Mouse (Mus musculus) urinary bladder, postnatal 25 days (tissue): ENCODE data around the gene Lipc.
A peak's percentile ranks its signal among the peaks of the same experiment; 100 is the strongest.

ENCODE experiments used
- DNase-seq: peaks from one replicate; pipeline ENCODE4 v3.0.0; 2022; ENCODE audit warnings: low spot score

Gene Lipc

DNA sequence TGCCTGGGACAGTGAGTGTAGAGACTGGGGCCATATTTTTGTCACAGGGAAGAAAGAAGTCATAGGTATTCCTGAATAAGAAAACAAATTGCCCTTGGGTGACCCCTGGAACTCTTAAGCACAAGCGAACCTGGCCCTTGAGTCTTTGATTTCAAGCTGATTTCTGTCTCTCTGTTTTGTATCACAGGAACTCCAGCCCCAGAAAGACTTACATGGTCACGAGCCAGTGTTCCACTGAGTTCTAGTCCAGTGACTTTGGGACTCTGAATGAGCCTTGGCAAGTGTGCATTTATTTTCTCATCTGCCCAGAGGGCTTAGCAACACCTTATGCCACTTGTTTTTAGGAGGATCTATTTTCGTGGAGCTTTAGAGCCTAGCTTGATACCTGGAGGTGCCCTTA, 5.7 kb upstream of the Lipc start:
- no peak for DNase-seq

DNA sequence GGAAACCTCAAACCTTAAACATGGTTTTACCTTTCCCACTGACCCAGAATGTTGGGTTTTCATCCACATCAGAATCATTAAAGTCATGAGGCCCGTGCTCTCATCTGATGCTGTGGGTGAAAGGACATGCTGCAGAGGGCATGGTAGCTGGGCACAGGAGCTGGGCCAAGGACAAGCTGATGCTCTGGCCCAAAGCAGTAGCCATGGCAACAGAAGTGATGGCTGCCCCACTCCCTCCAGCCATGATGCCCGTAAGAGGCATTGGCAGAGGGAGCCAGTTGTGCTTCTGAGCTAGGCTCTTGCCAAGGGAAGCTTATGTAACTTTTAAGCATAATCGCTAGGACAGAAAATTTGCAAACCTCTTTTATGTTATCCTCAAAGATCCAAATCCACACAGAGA, 2.2 kb upstream of the Lipc start:
- no peak for DNase-seq

DNA sequence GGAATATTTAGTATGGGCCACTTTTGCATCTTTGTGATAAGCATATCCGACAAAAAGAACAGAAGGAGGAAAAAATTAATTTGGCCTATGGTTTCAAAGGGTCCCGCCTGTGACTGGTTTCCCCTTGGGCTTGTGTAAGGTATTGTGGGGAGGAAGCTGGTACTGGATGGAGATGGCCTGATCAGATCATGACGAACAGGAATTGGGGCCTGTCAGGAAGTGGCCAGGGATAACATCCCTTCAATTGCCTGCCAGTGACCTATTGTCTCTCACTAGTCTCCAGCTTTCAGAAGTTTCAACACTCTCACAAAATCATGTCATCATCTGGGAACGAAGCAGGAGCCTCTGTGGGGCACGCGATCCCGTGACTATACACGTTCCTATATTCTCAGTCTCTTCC, 2.7 kb downstream of the Lipc start:
- no peak for DNase-seq

DNA sequence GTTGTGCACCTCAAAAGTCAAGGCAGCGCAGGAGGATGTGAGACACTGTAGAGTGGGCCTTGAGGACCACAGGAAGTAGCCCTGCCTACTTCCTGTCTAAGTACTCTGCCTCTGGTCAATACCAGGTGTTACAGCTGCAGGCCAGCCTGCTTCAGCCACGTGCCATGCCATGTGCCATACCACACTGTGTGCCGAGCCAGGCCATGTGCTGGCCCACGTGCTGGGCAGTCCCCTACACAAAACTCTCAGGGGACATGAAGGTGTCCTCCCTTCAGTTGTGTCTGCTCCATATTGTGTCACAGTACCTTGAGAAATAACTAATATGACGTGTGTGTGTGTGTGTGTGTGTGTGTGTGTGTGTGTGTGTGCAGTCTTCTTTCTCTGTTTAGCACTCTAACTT, 4.7 kb downstream of the Lipc start:
- no peak for DNase-seq

DNA sequence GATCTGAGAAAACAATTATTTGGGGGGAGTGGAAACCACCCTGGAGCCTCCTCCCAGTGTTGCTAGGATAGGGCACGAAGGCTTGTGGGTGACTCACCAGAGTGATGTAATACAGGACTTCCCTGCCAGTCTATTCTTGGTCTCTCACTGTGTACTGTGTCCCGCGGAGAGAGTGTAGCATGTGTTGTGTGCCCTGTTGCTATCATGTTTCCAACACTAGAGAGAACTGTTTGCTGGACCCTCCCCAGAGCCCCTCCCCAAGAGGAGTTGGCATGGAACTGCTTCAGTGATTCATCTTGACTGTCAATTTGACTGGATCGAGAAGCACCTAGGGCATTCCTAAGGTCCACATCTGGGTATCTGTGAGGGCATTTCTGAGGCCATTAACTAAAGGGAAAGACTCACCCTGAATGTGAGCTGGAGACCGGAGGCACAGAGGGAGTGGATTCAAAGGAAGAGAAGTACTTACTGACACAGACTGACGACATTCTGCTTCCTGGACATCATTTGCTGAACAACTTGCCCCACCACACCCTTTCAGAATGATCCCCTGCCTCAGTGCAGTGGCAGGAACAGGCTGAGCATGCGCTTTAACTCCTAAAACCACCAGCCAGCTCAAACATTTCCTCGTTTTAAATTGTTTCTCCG, 9.2 kb downstream of the Lipc start:
- no peak for DNase-seq

DNA sequence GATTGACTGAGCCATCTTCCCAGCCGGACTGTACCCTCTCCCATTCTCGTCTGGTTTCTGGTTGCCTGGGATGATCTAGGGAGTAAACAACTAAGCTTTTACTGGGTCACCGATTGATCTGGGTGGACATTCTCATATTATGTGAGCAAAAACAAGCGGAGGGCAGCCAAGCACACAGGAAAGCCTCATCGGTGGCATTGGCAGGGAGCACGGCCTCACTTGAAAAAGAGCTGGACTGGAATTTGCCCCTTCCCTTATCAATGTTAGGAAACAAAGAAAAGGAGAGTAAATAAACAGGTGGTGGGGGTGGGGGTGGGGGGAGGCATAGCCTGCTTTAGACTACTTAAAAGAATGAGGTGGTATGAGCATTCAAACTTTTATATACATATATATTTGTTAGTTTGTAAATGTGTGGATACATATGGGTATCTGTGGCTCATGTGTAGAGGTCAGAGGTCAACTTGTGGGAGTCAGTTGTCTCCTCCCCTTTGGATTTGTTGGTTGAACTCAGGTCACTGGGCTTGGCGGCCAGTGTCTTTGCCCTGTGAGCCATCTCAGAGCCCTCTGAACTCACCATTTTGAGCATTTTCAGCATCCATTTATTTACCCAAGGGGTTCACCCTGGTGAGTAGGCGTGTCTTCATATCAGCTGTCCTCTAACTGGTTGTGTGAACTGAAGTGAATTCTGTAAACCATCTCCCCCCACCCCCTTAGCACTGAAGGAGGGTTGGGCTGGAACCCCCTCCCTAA, 12.1 kb downstream of the Lipc start:
- DNase-seq, result no peak

DNA sequence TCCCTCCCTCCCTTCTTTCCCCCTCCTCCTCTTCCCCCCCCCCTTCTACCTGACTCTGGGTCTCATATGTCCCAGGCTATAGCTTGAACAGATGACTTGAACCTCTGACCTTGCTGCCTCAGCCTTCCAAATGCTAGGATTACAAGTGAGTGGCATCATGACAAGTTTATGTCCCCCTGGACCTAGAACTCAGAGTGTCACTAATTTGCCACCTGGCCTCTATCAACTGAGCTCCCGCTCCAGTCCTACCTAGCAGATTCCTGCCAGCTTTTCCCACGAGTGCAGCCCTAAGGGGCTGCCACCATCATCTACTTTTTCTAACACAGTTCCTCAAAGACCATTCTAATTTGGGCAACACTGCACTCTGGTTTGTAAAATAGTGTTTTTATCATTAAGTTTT, 13.2 kb downstream of the Lipc start:
- DNase-seq, result no peak

DNA sequence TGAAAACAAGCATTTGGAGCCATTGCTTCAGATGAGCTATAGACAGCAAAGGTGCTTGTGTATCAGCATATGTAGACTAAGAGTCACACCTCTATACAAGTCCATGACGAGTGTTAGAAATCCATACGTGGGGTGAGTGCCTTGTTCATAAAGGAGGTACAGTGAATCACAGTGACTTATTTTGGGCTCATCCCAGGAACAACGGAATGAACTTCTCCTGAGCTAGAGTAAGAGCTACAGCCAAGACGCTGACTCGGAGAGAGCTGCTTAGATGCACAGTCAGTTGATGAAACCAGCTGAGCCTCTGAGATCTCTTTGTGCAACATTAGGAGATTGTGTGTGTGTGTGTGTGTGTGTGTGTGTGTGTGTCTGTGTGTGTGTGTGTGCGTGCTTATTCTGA, 13.9 kb downstream of the Lipc start:
- no peak for DNase-seq

DNA sequence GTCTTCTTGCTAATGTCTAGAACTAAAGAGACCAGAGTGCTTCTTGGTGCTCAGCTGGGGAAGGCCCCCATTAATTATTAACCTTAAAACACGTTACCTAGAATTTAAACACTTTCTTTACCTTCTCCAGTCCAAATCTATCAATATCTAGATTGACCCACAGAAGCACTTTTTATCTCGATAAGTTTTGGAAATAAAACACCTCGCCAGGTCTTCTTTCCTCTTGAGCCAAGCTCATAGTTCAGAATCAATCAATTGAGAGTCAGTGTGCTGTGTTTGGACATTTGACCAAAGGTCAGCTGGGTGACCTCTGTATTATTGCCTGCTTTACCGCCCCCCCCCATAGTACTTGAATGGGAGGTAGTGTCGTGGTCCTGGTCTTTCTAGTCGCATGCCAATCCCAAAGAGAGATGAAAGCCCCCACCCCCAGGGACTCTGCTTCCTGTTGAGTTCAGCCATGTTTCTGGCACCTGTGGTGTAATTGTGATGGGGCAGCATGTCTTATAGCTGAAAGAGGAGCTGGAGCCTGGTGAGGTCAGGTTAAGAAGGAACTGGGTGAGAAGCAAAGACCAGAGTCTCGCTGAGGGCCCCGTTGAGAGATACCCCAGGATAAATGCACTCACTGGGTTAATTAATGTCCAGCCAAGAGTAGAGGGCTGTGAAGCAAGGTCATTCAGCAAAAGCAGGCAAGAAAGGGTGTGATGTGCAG, 17.3 kb downstream of the Lipc start:
- no peak for DNase-seq

DNA sequence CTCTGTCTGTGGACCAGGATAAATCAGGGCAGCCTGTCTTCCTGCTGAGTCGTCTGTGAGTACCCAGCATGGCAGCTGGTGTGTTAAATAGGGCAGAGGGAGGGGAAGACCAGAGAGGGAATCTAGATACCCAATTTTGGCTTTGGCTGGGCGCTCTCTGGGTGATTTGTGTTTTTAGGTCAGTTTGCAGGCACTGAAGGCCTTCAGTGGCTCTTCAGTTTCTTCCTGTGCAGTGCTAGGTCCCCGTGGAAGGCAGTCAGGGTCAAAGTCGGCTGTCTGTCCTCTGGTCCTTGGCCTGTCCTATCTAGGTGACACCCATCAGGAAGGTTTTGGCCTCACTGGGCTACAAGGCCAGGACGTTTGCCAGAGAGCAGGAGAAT, 21.4 kb downstream of the Lipc start:
- no peak for DNase-seq

DNA sequence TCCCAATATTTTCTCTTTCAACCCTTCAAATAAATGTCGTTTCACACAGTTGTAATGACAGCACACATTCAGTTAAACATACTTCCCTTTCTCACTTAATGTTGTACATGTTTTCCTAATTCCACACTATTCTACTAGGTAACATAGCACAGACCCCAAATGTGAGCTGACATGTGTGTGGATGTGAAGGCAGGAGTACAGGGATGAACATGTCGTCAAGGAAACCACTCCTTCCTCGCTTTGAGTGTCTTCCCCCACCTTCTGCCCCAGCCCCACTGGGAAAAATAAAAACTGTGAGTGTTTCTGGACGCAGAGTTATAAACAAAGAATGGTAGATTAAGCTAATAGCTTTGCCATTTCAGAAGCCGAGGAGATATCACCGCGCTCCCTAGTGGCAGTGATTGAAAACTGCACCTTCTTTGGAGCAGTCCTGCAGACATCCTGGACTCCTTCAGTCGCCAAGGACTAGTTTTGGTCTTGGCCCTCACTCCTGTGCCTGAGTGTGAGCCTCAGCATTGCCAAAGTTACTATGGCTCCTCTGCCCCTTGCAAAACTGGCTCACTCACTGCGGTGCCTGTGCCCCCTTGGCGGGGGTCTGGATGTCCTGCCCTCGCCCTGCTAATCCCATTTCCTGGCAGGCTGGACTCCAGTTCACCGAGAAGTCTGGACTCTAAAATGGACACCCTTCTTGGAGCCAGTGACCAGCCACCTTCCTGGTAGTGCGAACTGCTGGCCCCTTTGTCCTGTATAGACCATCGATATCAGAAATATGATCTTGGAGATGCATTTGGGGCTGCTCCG, 22.0 kb downstream of the Lipc start:
- peak; percentile 19 for DNase-seq

DNA sequence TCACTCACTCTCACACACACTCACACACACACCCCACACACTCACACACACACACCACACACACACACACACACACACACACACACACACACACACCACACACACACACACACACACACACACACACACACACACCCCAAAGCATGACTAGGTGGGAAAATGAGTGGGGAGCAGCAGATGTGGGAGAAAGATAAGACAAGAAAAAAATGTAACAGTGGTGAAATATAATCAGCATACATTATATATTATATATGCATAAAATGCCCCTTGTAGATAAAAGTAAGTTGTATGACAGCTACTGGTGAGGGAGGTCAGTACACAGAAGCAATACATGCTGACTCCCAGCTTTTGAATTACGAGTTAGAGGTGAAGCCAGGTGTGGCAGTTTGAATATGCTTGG, 23.6 kb downstream of the Lipc start:
- DNase-seq, result no peak

DNA sequence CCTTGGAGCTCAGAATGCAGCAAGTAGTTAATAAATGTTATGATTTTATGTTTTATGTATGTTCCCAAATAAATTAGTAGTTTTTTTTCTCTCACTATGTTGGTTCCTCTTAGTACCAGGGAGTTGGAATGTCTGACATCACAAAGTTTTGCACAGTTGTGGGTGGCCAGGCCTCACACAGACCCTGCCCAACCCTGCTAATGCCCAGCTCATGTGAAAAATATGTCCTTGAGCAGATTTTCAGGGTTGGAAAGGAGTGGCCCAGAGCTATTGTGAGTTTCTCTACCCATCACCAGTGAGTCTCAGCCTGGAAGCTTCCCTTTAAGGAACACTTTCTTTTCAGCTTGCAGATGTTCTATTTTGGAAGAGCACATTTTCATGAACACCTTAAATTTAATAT, 24.3 kb downstream of the Lipc start:
- DNase-seq, result no peak

DNA sequence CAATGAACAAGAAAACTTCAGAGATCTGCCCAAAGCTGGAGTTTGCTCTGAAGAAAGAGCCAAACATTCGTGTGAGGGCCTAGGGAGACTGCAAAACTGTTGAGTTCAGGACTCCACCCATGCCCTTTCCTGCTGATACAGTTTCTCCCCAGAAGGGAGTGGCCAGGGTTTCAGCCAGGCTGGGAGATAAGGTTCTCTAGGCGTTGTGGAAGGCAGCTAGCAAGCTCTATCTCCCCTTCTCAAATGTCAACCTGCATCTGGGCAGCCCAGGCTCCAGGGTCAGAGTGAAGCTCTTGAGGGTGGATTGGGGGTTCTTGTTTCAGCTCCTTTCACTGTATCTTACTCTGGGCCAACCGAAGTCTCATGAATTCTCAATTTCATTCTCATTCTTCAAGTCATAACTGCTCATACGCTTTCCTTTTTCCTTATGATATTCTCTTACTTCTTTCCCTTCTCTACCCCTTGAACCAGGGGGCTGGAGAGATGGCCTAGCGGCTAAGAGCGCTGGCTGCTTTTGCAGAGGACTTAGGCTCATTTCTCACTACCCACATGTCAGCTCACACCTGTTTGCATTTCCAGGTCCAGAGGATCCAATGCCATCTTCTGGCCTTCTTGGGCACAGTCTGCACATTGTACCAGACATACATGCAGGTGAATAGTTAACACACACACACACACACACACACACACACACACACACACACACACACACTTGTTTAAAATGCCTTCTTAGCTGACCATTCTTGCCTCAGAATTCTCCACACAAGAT, 25.0 kb downstream of the Lipc start:
- DNase-seq, result peak; percentile 18

DNA sequence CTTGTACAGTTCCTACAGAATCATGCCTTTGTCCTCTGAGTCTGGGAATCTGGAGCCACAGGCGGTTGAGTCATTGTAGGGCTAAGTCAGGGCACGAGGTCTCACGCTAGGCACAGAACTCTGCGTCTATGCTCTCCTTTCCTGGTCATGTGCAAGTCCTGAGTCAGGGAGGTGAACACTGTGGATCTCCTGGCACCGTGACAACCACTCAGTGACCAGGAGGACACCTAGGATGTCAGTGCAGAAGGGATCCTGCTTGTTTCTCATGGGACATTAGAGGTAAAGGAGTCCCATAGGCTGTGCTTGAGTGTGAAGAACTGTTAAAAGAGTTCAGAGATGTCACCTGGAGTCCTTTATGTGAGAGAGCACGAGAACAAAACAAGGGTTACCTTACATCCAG, 26.8 kb downstream of the Lipc start:
- no peak for DNase-seq

DNA sequence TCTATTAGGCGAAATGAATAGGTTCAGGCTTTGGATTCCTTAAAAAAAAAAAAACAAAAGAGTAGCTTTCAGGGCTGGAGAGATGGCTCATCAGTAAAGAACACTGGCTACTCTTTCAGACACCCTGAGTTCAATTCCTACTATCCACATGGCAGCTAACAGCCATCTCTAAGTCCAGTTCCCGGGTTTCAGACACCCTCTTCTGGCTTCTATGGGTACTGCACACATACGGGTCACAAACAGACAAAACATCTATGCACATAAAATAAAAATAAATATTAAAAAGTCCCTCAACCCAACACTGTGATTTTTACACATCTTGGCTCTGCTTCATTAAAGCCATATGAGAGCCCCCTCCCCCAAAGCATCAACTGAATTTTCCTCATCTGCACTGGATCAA, 27.3 kb downstream of the Lipc start:
- DNase-seq, result no peak

DNA sequence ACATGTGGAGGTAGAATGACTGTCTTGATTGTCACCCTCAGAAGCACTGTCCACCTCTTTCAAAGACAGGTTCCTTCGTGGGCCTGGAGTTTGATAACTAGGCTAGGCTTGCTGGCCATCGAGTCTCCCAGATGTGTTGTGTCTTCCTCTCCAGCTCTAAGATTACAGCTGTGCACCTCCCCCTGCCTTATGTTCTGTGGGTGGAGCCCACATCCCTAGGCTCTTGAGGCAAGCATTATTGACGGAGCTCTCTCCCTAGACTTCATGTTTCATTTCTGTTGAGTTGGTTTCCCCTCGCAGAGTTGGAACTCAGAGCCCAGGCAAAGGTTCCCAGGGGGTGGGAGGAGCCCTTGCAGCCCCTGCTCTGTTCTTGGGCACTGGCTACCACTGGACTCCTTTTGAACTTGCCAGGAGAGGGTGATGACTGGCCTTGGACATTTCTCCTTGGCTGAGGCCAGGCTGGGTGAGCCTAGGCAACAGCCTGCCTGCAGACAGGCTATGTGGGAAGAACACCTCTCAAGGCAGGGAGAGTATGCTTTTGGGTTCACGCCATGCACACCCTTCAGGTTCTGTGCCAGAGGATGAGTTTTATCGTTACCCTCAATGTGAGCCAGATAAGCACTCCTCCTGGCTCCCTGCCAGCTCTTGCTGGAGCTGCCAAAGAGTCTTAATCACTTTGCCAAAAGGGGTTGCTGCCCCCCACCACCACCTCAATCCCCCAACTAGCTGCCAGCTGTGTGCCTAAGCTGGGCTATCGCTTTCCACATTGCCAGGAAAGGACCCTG, 30.1 kb downstream of the Lipc start:
- peak; percentile 40 for DNase-seq

DNA sequence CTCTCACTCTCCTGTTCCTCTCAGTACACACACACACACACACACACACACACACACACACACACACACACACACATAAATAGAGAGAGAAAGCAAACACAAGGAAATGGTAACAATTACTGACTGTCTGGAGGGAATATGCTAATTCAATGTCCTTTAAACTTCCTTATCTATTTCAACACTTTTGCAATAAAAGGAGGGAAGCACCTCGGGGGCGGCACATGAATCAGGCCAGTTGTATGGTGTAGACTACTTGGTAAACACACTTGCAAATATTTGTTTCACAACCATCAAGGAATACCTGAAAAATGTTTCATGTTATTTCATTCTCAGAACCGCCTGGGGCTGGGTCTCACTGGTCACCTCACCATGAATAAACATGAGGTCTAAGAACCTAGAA, 30.9 kb downstream of the Lipc start:
- DNase-seq, result no peak

DNA sequence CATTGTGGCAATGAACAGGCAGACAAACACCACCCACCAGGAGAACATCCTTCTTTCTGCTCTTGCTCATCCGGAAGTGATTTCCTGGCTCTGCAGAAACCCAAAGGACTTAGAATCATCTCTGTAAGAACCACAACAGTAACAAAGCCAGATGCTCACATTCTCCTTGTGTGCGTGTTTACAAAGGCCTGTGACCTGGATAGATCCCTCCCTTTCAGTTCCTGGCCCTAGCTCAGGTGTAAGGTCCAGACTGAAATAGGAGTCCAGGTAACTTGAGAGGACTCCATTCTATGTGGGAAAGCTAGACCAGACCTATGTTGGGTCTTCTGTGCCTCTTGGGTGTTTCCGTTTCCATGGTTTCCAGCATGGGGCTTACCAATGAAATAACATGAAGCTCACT, 32.8 kb downstream of the Lipc start:
- no peak for DNase-seq

DNA sequence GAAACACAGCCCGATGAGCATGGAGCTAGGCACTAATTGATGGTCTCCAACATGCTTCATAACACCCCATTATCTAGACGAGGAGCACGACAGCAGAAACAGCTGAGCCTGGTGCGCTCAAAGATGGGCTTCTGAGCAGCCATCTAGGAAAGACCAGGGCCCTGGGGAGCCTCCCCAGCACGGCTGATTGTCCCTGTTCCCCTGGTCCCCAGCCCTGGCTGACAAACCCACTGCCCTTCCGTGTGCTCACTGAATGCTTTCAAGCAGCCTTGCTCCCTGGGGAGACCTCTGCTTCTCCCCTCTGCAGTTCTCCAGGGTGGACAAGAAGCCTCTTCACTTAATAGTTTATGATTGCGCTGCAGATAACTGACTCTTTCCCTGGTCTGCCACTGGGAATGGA, 35.5 kb downstream of the Lipc start:
- no peak for DNase-seq

DNA sequence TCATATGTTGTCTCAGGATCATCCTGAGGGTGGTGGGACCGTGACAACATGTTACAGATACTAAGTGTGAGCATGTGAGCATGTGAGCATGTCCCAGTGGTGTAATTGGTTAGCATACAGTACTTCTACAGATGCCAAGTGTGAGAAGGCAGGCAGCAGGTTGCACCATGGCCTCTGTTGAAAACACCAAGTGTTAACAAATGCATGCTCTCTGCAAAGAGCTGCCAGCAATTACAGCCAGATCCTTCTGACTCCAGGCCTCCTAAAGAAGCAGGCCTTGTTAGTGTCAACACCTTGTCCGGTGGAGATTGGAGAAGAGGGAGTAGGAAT, 36.7 kb downstream of the Lipc start:
- DNase-seq, result no peak
